Mouse (Mus musculus): ENCODE measurements around the gene Slc9a9.

The Slc9a9 gene

DNA sequence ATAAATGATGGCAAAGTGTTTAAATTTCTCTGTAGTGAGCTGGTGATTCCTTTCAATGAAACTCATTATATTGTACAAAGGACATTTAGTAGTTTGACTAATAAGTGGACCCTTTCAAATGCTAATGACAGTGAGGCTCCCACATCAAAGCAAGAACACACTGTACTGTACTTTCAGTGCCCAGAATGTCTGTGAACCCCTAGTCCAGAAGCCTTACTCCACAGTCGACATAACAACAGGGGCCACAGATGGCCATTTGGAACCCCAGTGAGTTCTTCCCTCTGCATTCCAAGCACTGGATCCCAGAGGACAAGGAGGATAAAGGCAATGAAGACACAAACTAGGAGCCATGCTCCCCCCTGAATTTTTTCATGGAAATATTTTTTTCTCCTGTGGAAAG, 299.4 kb downstream of the Slc9a9 start:
- peak; percentile 48 for DNase-seq

DNA sequence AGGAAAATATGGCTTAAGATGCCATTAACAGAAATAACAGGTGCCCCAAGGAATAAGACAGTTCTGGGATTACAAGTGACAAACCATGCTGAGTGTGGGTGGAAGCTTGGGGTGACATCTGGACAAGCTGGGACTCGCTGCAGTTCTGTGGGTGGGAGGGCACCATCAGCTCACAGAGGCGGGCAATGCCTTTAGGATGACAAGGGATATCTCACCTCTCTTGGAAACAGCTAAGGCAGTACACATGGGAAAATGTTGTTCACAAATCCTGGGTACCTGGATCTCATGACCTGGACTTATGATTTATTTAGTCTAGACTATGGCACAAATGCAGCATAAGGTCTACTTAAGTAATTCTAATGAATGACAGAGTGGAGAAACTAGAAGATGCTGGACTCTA, 302.3 kb downstream of the Slc9a9 start:
- no peak for DNase-seq

DNA sequence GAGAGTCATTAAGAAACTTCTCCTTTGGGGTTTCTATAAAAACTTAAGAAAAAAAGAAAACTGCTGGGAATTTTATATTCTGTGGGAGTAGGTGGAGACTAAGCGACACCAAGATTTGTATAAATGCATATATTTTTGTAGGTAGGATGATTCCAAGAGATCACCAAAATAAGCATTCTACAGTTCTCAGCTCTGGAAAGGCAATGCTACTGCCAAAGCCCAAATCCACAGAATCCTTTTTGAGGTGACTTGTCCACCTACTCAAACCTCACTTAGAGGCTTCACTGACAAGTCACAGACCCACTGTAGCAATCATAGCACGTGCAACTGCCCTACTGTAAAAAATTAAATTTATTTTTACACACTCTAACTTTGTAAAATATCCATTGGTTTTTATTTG, 303.0 kb downstream of the Slc9a9 start:
- no peak for DNase-seq

DNA sequence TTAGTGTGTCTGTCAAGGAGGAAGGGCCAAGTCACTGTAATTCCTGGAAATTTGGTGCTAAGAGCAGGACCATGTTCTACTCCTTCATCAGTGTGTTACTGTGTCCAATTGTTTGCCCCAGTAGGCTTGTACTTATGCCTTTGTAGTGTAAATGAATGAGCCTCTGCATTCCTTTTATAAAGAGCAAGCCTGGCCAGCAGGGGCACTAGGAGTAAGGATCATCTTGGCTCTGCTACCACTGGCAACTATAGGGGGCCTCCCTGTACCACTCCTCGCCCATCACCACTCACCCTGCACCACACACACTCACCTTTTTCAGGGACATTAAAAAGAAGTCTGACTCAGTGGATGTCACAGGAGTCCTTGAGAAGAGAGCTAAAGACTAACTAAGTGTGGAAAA, 306.5 kb downstream of the Slc9a9 start:
- no peak for DNase-seq

DNA sequence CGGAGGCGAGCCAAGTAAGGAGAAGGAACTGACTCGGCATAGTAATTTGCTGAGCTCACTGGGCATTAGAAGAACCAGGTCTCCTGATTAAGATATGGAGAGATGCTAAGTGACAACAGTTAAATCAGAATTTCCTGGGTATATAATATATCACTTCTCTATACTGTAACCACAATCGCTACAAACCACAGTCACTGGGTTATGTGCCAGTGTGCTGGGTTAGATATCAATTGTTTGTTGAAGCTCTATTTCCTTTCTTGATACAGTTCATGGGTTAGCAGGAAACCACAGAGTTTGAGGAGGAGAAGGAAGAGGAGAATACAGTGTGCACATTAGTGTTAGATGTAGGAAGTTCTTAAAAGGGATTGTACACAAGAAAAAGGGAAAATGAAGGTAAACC, 323.9 kb downstream of the Slc9a9 start:
- no peak for DNase-seq

DNA sequence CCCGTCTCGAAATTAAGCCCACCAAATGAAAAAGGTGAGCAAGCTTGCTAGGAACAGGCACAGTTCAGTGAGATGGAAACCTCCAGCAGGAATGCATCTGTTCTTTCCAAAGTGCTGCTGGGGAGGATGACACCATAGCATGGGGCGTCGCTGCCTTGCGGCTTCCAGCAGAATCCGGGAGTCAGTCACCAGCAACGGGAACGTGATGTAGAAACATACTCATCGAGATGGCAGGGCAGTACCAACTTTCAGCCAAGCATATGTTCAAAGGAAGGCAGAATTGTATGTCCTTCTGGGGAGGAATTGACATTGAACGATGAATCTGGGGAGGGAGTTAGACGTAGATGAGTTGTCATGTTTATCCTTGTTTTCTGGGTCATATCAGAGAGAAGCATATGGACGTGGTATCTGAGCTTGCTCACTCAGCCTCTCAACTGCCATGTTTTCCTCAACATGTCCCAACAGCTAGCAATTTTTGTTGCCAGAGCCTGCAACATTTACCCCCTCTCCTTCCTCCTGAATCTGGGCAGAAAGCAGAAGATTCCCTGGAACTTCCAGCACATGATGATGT, 350.5 kb downstream of the Slc9a9 start:
- DNase-seq = no peak

DNA sequence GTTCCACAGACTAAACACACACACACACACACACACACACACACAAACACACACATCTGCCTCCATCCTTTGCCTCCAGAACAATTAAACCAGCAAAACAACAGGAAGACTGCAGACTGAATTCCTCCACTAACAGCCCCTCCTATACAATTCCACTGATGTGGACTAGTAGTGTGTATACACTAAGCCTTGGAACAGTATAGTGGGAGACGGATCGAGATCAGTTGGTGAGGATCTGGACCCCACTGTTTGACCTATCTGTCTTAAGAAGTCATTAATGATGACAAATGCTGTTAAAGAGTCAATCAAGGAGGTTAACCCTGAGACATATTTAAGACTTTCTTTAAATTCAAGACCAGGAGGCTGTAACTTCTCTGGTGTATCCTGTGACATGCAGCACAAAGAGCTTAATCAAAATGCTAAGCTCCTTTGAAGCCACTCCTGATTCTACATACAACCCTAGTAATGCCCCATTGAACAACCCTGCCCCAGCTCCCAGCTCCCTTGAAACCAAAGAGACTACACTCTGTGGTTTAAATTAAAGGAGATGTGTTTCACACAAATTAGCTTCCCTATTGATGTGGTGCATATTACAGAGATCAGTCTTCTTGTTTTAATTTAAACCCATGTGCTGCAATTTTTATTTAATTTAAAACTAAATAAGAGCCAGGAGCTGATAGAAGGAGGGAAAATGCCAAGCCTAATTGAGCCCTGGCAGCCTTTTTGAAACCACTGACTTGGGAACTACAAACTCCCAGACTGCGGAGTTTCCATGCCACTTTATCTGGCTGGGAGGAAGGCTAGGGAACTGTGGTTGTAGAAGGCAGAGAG, 364.6 kb downstream of the Slc9a9 start:
- no peak for DNase-seq

DNA sequence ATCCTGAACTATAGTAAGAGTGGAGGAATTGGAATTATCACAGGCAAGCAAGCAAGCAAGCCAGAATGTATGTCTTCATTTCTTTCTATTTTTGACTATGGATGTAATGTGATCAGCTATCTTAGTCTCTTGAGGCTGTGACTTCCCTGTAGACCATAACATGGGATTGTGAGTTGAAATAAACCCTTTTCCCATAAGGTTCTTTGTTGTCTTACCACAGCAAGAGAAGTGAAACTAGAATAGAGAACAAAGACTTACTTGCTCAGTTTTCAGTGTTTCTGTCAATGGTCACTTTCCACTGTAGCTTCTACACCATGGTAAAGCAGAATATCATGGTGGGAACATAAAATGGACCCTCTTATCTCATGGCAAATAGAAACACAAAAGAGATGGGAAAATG, 366.5 kb downstream of the Slc9a9 start:
- DNase-seq = no peak

DNA sequence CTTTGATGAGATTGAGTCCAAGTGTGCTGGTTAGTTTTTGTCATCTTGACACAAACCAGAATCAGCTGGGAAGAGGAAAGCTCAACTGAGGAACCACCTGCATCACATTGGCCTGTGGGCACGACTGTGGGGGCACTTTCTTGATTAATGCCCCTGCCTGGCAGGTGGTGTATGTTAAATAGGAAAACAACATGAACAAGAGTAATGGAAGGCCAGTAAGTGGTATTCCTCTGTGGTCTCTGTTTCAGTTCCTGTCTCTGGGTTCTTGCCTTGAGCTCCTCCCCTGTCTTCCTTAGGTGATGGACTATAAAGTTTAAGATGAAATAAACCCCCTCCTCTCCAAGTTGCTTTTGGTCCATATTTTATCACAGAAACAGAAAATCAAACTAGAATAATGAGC, 372.7 kb downstream of the Slc9a9 start:
- no peak for DNase-seq

DNA sequence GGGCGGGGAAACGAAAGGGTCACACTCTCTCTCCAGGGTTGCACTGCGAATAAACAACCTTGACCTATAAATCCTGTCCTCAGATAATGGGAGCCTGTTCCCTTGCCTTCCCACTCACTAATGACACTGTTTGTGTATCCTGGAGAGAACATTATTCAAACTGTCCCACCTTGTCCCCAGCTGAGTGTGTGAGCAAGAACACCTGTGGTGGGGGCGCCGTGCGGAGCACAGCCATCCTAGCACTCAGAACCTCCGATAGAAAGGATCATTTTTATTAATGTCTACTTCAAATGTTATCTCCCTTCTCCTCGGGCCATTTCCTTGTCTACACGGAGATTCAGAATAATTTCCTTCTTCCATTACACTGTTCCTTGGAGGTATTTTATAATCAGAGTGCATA, 382.5 kb downstream of the Slc9a9 start:
- no peak for DNase-seq

DNA sequence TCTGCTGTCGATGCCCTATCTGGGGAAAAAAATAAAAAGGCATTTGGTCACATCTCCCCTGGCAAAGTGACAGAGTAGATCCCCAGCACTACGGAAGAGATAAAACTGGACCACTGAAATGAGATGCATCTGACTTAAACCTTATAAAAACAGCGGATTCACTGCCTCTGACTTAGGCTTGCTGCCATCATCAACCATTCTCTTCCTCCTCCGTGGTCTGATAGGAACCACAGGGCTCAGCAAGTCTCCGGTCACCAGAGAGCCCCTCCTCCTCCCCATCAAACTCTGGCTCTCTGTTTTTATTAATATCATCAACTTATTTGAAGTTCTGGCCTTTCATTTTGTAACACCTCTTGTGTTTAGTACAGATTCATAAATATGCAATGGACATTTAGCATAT, 383.5 kb downstream of the Slc9a9 start:
- DNase-seq = no peak

DNA sequence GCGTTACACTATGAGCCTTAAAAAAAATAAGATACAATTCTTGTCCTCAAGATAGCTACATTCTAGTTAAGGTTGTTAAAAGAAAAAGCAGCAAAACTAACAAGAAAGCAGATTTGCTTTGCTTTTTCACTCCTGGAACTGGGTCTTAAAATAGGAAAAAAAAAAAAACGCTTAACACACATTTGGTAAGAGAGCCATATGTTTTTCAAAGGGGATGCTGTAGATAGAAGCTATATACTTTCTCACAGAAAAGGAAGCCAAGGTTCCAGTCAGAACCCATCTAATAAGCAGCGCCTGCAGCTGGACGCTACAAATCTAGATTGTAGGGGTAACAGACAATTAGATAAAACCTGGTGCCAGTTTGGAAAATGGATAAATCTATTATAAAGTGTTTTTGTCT, 386.1 kb downstream of the Slc9a9 start:
- DNase-seq = no peak

DNA sequence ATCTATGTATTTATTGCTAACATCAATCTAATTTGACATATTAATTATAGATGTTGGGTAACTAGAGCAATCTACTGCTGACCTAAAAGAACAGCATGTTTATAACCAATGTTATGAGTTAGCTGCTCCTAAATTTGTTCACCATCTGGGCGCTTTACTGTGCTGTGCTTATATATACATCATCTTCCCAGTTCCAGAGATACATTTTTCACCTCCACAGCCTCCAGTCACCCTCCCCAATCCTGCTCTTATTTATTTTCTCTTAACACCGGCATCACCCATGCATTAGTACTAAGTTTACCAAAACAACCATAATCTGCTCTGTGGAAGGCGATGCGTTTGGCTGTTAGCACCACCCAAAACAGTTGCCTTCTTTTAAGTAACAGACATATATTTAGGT, 391.0 kb downstream of the Slc9a9 start:
- no peak for DNase-seq

DNA sequence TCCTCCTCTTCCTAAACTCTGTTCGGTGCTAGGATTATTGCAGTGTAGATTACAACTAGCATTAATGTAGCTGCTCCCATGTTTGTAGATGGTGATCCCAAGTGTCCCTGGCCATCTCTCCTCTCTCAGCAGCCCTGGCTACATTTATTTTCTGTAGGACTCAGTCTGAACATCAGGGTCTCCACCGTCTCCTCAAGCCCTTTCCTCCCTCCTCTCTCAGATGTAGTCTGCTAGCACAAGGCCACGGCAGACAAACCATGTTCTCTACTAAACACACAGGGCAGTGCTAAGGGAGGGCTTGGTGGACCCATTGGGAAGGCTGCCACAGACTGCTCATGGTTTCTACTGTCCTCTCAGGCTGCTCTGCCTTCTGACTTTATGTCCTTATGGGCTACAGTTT, 397.3 kb downstream of the Slc9a9 start:
- DNase-seq = no peak

DNA sequence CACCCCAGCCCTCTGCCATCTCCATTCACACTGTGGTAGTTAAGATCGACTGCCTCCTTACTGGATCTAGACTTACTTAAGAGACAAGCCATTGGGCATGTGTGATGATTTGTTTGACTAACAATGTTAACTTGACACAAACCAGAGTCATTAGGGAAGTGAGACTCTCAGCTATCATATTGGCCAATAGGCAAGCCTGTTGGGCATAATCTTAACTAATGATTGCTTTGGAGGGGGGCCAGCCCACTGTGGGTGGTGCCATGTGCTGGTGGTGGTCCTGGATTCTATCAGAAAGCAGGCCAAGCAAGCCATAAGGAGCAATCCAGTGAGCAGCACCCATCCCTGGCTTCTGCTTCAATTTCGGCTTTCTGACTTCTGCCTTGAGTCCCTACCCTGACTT, 398.8 kb downstream of the Slc9a9 start:
- DNase-seq = no peak

DNA sequence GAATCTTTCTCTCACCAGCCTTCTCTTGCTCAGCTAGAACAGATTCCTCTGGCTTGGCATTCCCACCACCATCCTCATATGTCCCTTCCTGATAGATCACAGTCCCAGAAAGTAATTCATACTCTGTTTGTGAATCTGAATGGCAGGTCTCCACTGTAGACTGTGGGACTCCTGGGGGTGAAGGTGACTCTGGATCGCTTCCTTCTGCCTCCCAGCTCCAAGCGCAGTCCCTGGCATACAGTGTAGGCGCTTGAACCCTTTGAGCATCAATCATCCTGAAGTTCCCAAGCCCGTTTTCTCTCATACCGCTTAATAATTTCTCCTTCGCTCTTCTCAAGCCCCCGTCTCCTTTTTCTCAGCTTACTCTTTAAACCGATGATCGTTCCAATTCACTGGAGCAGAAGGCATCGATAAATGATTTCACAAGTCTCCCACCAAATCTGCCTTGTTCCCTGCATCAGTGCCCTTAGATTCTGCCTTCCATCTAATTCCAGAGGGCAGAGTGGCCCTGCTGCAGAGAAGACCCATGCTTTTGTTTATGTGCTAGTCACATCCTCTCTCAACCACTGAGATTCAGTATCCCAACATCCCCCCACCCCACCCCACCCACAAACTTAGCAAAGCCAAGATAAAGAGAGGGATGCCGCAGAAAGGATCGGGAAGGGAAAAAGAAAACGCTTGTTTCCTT, 401.3 kb downstream of the Slc9a9 start:
- no peak for DNase-seq

DNA sequence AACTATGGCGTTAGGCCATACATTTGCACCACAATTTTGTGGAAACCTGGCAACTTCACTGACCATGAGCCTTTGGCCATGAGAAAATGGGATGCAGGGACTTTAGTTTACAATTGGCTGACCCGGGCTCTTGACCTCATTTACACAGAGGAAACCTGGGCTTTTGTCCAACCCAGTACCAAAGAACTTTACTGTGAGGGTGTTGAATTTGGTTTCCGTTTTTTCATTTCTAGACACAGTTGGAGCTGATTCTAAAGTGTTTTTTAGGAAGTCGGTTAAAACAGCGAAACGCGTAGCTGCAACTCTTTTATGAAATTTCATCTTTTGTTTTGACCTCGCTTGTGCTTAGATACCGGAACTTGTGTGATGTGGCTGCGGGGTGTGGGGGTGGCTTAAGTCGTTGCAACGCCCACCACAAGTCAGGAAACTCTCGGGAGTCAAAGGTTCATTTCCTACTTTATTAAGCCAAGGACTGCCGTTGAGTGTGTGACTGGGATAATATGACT, 402.8 kb downstream of the Slc9a9 start:
- peak; percentile 18 for DNase-seq

DNA sequence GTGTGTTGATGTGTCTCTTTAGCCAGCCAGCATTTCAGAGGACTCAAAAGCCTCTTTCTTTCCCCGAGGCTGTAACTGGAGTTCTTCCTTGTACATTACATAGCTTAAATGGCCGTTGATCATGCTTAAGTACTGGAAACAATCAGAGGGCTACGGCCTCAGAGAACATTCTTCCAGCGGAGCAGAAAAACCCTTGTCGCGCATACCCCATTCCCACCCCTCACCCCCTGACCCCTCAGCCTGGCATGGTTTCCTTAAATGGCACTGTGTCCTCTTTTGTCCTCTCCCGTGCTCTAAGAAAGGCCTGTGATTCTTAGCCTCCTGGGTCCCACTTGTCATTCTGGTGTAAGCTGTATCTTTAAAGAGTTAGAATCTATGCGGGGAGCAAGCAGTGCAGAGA, 404.0 kb downstream of the Slc9a9 start:
- DNase-seq = no peak

DNA sequence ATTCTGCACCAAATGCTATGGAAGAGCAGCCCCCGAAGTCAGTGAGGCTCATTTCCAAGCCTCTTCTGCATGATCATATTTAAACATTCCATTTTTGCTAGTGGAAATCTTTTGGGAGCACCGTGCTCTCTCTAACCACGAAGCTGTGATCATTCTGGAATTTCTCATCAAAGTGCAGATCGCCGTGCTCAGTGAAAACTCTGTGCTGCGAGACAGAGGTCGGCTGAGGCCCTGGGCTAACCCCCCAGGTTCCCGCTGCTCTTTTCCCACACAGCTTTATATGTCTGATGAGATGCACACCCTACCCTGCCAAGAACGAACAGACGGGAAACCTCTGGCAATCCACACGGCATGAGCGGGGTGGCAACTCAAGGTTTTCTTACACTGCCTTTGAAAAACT, 406.1 kb downstream of the Slc9a9 start:
- no peak for DNase-seq

DNA sequence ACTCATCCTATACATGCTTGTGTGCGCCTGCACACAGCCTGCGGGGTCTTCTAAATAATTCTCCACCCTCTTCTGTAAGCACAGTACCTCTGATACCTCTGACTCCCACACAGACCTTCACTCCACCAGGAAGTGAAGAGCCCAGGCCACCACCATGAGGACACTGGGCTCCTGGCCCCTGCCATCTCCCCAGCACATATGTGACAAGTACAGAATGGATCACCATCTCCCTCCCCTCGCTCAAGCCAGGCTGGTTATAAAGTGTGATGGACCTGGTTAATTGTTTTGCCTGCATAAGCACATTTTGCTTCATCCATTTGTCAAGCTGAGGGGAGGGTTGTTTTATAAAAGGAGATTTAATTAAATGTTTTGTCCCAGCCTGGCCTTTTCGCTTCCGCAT, 408.2 kb downstream of the Slc9a9 start:
- no peak for DNase-seq

DNA sequence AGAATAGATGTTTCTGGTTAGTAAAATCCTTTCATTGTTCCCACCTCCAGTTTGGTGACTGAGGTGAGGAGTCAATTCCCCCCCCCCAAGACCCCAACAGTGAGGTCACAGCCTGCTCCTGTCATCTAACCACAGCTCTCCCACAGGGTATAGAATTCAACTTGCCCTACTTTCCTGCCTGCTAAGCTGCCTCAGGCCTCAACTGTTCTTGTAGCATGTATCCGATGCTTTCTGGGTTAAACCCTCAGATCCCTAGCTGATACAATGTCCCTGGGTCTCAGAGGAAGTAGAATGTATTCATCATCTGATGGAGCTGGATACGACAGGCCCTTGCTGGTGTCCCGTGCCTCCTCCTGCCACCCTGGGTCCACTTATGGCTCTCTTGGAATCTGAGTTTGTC, 408.9 kb downstream of the Slc9a9 start:
- no peak for DNase-seq

DNA sequence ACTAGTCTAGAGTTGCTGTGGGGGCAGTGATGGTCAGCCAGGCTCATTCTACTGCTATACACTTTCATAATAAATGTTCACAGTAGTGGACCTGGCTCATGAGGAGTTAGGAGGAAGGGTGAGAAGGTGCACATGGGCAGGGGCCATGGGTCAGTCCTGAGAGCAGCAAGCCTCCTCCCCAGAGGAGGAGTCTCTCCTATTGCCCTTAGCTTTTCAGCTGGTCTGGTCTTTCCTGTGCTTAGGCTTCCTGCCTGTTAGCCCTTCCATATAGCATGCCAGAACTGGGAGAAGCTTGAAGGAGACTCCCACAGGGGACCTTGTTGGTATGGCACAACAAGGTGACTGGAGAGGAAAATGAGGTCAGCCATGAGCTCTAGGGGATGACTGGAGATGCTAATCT, 410.2 kb downstream of the Slc9a9 start:
- no peak for DNase-seq

DNA sequence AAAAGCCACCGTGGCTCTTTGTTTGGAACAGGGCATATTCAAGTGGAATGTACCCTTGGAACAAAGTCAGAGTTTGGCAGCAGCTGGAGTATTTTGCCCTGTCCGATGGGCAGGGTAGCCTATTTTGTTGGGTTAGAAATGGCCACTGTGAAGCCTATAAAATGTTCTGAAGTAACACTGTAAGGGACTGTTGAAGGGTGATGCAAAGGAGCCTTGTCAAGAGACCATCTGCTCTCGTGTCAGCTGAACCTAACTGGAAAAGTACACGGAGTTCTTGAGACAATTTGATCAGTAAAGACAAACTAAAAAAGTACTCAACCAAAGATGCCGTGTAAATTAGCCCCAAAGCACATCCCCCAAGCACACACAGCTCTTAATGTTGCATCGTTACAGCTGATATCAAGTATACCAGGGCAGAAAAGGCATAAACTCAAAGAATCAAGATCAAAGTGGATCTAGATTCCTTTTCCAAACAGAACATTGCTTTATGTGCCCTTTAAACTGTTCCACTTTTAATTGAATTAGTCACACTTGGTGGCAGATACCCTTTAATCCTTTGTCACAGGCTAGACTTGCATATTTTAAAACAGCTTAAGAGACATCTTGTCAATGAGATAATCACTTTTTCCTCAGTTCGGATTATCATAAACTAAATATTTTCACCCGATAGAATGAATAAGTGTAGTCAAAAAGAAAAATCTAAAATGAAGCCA, 416.6 kb downstream of the Slc9a9 start:
- DNase-seq = no peak

DNA sequence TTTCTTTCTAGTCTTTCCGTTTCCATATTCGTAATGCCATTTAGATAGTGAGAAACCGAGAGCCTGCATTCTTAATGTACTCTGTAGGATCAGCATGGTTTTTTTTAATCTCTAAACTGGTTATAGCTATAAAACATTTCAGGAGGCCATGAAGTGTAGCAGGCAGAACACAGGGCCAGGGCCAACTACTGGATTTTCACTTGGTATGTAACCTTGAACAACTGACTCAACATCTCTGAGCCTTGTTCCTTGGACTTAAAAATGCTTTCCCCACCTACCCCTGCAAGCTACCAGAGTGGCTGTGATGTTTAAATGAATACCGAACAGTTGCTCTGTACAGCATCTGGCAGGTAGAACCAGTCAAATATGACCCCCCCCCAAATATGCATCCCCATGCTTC, 418.5 kb downstream of the Slc9a9 start:
- no peak for DNase-seq
